Mouse (Mus musculus): ENCODE data around the gene Gm45208.

The Gm45208 gene

DNA sequence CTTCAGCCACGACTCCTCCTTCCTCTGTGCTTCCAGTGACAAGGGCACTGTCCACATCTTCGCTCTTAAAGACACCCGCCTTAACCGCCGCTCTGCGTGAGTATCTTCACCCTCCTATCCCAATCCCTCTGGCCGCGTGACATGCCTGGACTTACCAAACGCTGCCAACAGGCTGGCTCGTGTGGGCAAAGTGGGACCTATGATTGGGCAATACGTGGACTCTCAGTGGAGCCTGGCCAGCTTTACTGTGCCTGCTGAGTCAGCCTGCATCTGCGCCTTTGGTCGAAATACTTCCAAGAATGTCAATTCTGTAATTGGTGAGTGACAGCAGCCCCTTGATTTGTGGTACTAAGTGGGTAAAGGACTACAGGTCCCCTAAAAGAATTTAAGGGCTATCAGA, 5.1 kb downstream of the Gm45208 start:
- DNase-seq (ENCODE audit: low spot score): peak; percentile 39

DNA sequence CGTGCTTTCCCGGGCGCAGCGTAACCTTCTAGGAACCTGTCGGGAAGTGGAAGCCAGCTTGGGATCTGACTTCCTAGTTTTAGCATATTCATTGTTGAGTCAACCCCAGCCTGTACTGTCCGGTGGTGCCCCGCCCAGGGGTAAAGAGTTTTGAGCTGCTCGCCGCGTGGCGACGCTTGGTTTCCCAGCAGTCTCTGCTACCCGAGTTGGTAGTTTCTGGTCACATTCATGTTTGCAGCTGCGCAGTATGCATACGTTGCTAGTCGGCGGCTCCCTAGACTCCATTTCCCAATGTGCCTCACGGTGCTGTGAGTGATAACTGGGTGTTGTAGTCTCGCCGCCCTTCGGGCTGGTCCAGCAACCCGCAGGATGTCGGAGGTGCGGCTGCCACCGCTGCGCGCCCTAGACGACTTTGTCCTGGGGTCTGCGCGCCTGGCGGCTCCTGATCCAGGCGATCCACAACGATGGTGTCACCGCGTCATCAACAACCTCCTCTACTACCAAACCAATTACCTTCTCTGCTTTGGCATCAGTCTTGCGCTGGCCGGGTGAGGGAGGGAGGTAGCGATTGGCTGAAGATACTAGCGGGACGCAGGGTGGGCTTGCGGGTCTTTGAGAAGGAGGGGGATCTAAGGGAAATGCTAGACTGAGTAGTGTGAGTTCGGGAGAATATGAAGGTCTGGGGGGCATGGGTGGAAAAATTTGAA, 6.3 kb downstream of the Gm45208 start, which contains the start of gene Praf2:
TSS of gene Praf2 (plus strand) at position 225 of the 707 bp plus-strand sequence.
- DNase-seq (ENCODE audit: low spot score): peak; percentile 89

DNA sequence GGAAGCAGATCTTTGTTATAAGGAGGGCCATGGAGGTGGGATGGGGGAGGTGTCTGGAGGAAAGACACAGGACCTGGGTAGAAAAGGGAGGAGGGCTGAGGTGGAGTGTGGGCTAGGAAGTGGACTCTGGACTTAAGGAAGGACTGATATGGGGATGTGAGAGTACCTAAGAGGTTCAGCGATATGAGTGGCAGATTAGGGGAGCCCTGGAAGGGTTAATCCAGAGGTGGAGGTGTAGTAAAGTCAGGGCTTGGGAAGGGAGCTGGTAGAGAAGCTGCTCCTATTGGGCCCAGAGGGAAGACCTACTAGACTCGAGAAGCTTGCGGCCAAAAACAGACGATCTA, 6.8 kb downstream of the Gm45208 start:
- no peak for DNase-seq (ENCODE audit: low spot score)

- DNase-seq (ENCODE audit: low spot score): no peak
Observed at GRCm38 (mm10) chrX:7733571-7734156, 11.6 kb downstream of the Gm45208 start.

- peak; percentile 45 for DNase-seq (ENCODE audit: low spot score)
Observed at GRCm38 (mm10) chrX:7739336-7740081, 17.5 kb downstream of the Gm45208 start.

DNA sequence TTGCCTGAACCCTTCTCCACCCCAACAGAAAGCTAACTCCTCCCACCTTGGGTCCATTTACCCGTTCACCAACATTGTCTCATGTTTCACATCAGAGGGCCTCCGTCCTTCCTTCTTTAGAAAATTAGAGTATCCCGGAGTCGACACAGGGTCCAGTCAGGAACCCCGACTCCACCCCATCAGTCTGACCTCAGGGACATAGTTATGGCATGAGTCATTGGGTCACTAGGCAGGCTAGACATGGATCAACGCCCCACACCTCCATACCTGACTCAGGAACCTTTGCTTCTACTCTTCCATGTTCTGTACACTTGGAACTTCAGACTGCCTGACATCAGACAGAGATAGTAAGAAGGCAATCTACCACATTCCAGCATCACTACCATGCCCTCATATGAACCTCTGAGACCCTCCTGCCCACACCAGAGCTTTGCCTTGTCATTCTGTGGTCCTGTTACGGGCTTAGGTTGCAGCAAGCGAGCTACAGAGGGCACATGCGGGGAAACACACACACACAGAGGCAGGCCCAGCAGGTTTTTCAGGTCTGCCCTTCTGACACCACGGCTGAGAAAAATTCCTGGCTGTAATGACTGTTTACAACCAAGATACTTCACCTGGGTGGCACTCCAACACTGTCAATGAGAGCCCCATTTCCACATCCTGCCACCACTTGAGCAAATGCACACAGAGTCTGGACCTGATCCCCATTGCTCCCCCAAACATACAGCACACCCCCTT, 18.2 kb downstream of the Gm45208 start:
- no peak for DNase-seq (ENCODE audit: low spot score)

DNA sequence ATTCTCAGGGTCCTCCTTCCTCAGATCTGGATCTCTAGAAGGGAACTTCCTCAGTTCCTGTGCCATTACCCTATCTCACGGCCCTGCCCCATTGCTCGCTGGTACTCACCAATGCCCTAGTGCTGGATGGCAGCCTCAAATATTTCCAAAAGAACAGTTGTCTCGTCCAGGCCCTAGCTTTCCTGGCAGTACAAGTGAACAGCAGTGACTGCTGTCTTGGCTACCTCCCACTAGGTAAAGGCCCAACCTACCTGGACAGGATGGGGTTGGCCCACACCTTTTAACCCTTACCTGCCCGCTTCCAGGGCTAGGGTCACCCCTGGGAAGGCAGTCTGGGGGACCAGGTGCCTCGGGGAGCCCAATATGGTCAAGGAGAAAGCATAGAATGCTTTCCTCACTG, 19.1 kb downstream of the Gm45208 start:
- DNase-seq (ENCODE audit: low spot score): no peak

GRCm38 (mm10) chrX:7743470-7743869, 21.4 kb downstream of the Gm45208 start:
- DNase-seq (ENCODE audit: low spot score): no peak

- no peak for DNase-seq (ENCODE audit: low spot score)
Observed at GRCm38 (mm10) chrX:7744940-7745339, 22.9 kb downstream of the Gm45208 start.

GRCm38 (mm10) chrX:7745429-7745828, 23.4 kb downstream of the Gm45208 start:
- no peak for DNase-seq (ENCODE audit: low spot score)

DNA sequence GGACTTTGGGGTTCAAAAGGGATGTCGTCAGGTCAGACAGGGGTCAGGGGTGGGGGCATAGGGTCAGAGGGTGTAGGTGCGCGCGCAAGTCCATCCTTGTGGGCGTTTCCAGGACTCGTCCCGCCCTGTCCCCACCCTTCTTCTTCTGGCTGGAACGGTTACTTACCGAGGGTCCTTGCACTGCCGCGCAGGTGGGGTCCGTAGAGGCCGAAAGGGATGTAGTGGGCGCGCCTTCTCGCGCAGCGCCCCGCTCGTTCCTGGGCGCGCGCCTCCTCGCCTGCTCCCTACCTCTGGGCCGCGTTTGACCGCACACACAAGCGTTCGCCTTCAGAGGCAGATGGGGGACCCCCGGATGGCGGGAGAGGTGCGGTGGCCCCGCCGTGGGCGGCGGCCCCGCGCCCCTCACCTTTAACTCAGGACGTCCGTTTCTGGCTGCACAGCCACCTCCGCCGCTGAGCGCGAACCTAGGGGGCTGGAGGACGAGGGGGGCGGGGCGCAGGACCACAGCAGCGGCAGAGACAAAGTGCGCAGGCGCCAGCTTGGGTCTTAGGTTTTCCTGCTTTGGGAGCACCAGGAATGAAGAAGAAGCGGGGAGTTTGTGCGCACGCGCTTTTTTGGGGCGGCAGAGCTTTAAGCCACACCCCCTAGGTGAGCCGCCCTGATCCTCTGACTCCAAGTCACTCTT, 28.5 kb downstream of the Gm45208 start, which contains the start of gene Ccdc120:
TSS of gene Ccdc120 (minus strand) at position 474 of the 685 bp plus-strand sequence.
- DNase-seq (ENCODE audit: low spot score): peak; percentile 84

DNA sequence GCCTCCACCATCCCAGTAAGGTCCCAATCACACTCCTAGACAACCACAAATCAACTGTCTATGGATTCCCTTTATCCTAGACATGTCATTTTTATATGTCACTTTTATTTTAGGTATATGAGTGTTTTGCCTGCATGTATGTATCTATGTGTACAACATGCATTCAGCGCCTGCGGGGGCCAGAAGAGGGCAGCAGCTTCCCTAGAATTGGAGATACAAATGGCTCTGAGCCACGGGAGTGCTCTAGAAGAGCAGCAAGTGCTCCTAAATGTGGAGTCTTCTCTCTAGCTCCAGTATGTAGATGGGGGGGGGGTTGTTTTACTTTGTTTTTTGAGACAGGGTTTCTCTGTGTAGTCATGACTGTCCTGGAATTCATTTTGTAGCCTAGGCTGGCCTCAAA, 31.6 kb downstream of the Gm45208 start:
- DNase-seq (ENCODE audit: low spot score): peak; percentile 40

DNA sequence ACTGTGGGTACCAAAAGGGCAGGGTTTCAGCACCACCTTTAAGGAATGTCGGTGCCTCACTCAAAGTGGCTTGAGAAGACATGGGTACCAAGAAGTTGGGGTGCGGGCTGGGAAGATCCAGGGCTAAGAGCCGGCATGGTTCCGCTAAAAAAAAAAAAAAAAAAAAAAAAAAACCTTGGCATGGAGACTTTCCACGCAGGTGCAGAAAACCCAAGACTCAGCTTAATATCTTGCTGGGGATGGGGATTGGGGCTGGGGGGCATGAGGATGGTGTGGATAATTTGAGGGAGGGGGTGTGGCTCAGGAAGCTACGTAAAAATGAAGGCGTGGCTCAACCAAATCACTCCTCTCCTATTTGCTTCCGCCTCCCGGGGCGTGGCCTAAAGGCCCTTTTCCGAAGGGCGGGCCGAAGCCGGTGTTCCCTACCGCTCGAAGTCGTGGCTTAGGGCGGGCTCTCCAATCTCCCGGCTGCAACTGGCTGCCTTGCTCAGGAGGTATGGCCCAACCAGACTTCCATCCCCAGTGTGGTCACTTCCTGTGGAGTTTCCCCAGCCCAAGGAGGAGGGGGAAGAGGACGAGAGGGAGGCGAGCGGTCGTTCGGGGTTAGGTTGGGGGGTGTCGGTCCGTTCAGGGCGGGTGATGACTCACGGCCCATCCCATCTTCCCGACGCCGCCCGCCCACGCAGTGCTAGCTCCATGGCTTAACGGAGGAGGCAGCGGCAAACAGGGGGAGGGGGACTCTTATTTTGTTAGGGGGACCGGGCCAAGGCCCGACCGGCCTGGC, 40.3 kb downstream of the Gm45208 start, which contains the start of gene Tfe3:
TSS of gene Tfe3 (plus strand) at position 424 of the 784 bp plus-strand sequence.
- DNase-seq (ENCODE audit: low spot score): peak; percentile 95

DNA sequence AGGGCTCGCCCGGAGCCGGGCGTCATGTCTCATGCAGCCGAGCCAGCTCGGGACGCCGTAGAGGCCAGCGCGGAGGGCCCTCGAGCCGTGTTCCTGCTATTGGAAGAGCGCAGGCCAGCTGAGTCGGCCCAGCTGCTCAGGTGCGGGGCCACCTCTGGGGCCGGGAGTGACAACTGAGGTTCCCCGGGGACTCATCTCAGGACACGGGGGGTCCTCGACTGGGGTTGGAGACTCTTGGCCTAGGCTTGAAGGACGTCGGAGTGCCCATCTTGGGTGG, 40.8 kb downstream of the Gm45208 start:
- DNase-seq (ENCODE audit: low spot score): no peak

DNA sequence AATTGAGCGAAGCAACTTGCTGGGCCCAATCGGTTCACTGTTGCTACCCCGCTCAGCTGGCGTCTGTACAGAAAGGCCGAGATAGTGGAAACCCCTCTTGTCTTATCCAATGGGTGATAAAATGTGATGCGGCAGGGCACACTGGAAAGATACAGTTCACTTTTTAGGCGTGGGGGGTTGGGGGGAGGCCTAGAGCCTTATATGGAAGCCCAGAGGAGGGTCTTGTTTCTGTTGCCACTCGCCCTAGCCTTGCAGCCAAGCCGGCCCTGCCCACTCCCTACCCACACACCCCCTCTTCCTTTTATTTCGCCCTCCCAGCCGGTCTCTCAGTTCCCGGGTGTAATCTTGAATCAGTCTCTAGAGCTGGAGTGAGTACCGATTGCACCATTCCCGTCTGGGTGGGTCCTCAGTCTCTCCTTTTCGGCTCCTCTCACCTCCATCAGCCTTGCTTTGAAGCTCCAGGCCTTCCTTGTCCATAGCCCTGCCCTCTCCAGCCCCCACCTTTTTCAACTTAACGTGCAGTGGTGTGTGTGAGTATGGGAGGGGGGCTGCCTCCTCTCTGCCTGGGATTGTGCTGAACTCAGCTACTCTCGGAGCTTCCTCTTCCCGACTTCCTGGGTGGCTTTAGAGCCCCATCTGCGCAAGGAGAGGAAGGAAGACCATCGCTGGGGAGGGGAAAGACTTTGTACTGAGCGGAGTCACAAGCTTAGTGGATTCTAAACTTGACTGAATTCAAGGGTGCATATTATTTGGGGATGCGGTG, 41.8 kb downstream of the Gm45208 start:
- DNase-seq (ENCODE audit: low spot score): peak; percentile 68

DNA sequence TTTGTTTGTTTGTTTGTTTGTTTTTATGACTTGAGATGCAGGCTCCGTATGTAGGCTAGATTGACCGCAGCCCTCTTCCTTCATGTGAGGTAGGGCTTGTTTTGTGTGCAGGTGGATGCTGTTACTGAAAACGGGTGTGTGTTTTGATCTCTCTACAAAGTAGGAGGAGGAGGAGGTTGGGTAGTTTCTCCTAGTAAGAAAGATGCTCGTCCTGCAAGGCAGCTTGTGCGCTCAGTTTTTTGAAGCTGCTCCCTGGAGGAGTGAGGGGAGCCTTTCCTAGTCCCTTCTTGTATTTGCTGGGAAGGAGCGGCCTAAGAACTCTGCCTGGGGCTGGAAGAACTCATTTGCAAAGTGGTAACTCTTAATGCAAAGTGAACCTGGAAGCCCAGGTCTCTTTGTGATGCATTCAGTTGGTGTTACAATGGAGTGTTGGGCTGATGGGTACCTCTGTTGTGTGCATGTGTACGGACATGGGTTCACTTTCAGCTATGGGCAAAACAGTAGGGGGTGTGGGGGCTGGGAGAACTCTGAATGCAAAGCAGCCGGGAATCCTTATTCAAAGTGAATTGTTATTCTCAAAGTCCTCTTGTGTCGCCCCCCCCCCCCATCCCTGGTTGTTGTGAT, 42.7 kb downstream of the Gm45208 start:
- DNase-seq (ENCODE audit: low spot score): no peak

- DNase-seq (ENCODE audit: low spot score): no peak
Observed at GRCm38 (mm10) chrX:7765281-7765670, 43.2 kb downstream of the Gm45208 start.

- peak; percentile 79 for DNase-seq (ENCODE audit: low spot score)
Observed at GRCm38 (mm10) chrX:7765764-7766163, 43.7 kb downstream of the Gm45208 start.

GRCm38 (mm10) chrX:7769302-7770017, 47.4 kb downstream of the Gm45208 start:
- no peak for DNase-seq (ENCODE audit: low spot score)

All from MN1 (cell line).